Mouse (Mus musculus) neural tube, embryonic 11.5 days (tissue): ENCODE measurements around the gene Pde6c. TPM values are rescaled to one million over a fixed set of nuclear protein-coding genes. Genes with fewer than 3 reads are reported as not detected.

Source experiments
- ATAC-seq: fragments of 200-750 bp; cut with Nextera tagmentation; 2 replicates; pipeline ENCODE4 v1.8.0; 2017; ENCODE audit warnings: moderate number of reproducible peaks, mild to moderate bottlenecking, moderate TSS enrichment, moderate library complexity; ENCODE audit not compliant: insufficient read depth, low FRiP score, low TSS enrichment
- DNase-seq: peaks from one replicate; pipeline ENCODE4 v3.0.0-alpha.2; 2015; ENCODE audit warnings: low spot score
- H3K27ac ChIP-seq: fragments of 300-500 bp; sonication (generic); 2 replicates; pipeline ENCODE4 v1.5.1; 2014; ENCODE audit warnings: low read depth, mild to moderate bottlenecking, low read length
- H3K27me3 ChIP-seq: fragments of 300-500 bp; sonication (generic); 2 replicates; pipeline ENCODE4 v1.6.1; 2014; ENCODE audit warnings: mild to moderate bottlenecking, low read length, mixed read lengths; ENCODE audit not compliant: control insufficient read depth, insufficient read depth
- H3K36me3 ChIP-seq: fragments of 300-500 bp; sonication (generic); 2 replicates; pipeline ENCODE4 v1.6.1; 2014; ENCODE audit warnings: mild to moderate bottlenecking, low read length, moderate library complexity, mixed read lengths; ENCODE audit not compliant: control insufficient read depth, insufficient read depth
- H3K4me1 ChIP-seq: fragments of 300-500 bp; sonication (generic); 2 replicates; pipeline ENCODE4 v1.6.1; 2014; ENCODE audit warnings: low read length, mixed read lengths; ENCODE audit not compliant: control insufficient read depth, insufficient read depth
- H3K4me2 ChIP-seq: fragments of 300-500 bp; sonication (generic); 2 replicates; pipeline ENCODE4 v1.6.1; 2014; ENCODE audit warnings: low read depth, mild to moderate bottlenecking, moderate library complexity
- H3K4me3 ChIP-seq: fragments of 300-500 bp; sonication (generic); 2 replicates; pipeline ENCODE4 v1.5.1; 2014; ENCODE audit warnings: low read depth, low read length
- H3K9ac ChIP-seq: fragments of 300-500 bp; sonication (generic); 2 replicates; pipeline ENCODE4 v1.6.1; 2014; ENCODE audit warnings: mild to moderate bottlenecking, low read length
- H3K9me3 ChIP-seq: fragments of 300-500 bp; sonication (generic); 2 replicates; pipeline ENCODE4 v1.6.1; 2016; ENCODE audit warnings: low read length; ENCODE audit not compliant: control insufficient read depth
- WGBS: fragments of 180-500 bp; shearing (Covaris S2); extraction: QIAGEN DNeasy Blood & Tissue Kit; methylation state at CpG from one replicate; pipeline ENCODE4 v1.1.7; 2014; 5-methylcytosine and 5-hydroxymethylcytosine counted together
- polyA plus RNA-seq: library from polyadenylated mRNA; unstranded; fragments of >200 nt; fragmentation: Nextera tagmentation; extraction: Ambion mirVana; gene quantifications from 2 replicates; pipeline ENCODE4 v1.2.1, GENCODE M21; 2014

The Pde6c gene
- polyA plus RNA-seq, 1 experiment from 2014 or later, result not detected

DNA sequence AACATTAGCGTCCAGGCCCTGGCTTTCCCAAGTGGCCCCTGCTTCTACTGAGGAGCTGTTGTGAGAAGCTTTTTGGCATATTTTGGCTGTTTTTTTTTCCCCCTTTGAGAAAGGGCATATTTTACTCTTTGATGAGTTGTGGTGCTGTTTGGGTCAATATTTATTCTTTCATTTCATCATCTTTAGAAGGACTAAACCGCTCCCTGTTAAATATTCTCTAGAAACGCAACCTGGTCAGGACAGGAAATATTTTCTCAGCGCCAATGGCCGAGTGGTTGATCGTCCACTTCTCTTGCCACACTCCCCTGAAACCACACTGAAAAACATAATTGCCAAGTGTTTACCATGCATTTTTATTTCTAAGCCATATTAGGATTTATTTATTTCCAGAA is 7.4 kb upstream of the Pde6c start, which contains the start of gene Rbp4:
Gene Rbp4, minus strand, starts transcription at position 63 of the 392 bp plus-strand sequence.
- Histone ChIP-seq H3K4me3 (peak within 1 kb of the TSS; percentile 60), H3K9me3 (no peaks in the 10 kb centered on the region), H3K36me3 (no peaks in the 10 kb centered on the region), H3K27ac (no peak within 1 kb of the TSS), H3K27me3 (peaks cover 10% of the 10 kb centered on the region; the same call in 1 of the 2 replicates), H3K4me2 (peak within 1 kb of the TSS; percentile 84), H3K9ac (peak within 1 kb of the TSS; percentile 49), H3K4me1 (no peaks in the 10 kb centered on the region)
- WGBS, result 68% methylated on average over 6 of the region's 6 CpGs
- DNase-seq, result no peak
- ATAC-seq, result no peak

DNA sequence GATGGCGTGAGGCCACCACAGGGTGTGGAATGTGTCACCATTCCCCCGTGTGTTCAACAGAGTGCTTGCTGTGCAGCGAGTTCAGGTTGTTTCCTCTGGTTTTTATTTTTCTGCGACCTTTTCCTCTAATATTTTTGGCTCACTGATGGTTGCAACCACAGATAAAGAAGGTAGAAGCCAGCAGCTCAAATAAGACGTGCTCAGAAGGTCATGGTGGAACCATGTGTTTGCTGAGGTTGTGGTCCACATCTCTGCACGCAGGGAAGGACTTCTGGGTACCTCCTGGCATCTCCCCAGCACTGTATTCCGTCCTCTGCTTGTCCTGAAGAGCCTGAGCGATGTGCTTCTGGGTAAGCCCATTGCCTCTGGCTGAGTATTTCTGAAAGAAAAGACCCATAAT is 5.9 kb upstream of the Pde6c start:
- no peak for DNase-seq
- Histone ChIP-seq H3K9me3 (no peaks in the 10 kb centered on the region), H3K4me1 (no peaks in the 10 kb centered on the region), H3K36me3 (no peaks in the 10 kb centered on the region), H3K27me3 (peaks cover 10% of the 10 kb centered on the region; the same call in 1 of the 2 replicates), H3K27ac (no peak overlapping the region), H3K4me3 (no peak overlapping the region), H3K4me2 (no peak overlapping the region), H3K9ac (no peak overlapping the region)
- WGBS, result 71% methylated on average over 8 of the region's 8 CpGs
- ATAC-seq, result no peak

DNA sequence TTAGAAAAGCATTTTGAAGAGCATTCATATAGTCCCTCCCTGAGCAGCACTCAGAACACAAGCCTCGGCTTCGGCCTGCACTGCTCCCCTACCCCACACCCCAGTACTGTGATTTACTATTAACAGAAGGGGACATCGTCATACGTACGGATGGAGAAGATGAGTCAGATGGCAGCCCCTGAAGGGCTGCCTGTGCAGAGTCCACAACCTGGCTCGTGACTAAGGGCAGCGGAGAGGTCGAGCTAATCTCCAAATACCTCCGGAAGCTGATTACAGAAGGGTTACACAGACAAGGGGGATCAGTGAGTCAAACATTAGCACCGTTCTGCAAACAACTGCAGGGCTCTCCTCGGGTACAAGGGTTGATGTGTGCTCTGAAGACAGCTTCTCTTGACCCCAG is 1.4 kb downstream of the Pde6c start:
- DNase-seq (no peak), ATAC-seq (no peak)
- WGBS, result 84% methylated on average over 11 of the region's 11 CpGs
- Histone ChIP-seq H3K9ac (no peak overlapping the region), H3K36me3 (no peaks in the 10 kb centered on the region), H3K9me3 (no peaks in the 10 kb centered on the region), H3K27ac (no peak overlapping the region), H3K27me3 (no peaks in the 10 kb centered on the region), H3K4me1 (no peaks in the 10 kb centered on the region), H3K4me2 (no peak overlapping the region), H3K4me3 (no peak overlapping the region)

DNA sequence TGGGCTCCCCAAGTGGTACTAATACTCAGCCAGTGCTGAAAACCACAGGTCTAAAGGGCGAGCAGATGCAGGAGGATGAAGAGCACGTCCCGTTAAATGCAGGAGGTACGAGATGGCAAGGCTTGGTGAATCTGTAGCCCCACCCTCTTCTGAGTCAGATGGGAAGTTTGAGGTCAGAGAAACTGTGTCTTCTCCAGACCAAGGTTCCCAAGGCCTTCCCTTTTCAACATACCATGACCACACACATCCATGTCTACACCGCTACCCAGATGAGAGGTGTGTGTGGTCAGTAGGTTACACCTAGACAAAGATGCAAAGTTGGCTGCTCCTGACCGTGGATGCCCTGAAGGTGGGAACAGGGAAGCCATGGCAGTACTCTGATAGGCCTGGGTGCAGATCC is 2.2 kb downstream of the Pde6c start:
- ATAC-seq (no peak), DNase-seq (no peak)
- H3K27ac ChIP-seq, result no peak overlapping the region
- no peaks in the 10 kb centered on the region for H3K4me1 ChIP-seq
- 88% methylated on average over 6 of the region's 6 CpGs for WGBS
- no peak overlapping the region for H3K4me2 ChIP-seq
- H3K27me3 ChIP-seq, result no peaks in the 10 kb centered on the region
- H3K36me3 ChIP-seq, result no peaks in the 10 kb centered on the region
- H3K9me3 ChIP-seq, result no peaks in the 10 kb centered on the region
- H3K4me3 ChIP-seq, result no peak overlapping the region
- H3K9ac ChIP-seq, result no peak overlapping the region

DNA sequence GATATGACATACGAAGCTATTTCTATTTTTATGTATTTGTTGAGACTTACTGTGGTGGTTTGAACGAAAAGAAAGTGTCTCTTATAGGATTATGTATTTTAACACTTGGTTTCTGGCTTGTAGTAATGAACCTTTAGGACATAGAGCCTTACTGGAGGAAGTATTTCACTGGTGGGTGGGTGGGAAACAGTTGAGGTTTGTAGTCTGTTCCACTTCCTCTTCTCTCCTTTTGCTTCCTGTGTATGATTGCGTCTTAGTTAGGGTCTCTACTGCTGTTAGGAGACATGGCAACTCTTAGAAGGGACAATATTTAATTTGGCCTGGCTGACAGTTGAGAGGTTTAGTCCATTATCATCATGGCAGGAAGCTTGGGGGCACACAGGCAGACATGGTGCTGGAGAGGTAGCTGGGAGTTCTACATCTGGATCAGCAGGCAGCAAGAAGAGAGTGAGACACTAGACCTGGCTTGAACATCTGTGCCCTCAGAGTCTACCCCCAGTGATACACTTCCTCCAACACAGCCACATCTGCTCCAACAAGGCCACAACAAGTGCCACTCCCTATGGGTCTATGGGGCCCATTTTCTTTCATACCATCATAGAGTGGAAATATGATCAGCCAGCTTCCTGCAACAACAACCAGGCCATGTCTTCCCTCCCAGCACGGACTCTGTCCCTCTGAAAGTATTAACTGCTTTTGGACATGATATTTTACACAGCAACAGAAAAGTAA is 11.1 kb downstream of the Pde6c start:
- H3K9ac ChIP-seq, result no peak overlapping the region
- no peak overlapping the region for H3K4me2 ChIP-seq
- no peak overlapping the region for H3K27ac ChIP-seq
- 77% methylated on average over 4 of the region's 4 CpGs for WGBS
- no peaks in the 10 kb centered on the region for H3K36me3 ChIP-seq
- no peak overlapping the region for H3K4me3 ChIP-seq
- no peaks in the 10 kb centered on the region for H3K9me3 ChIP-seq
- ATAC-seq (no peak), DNase-seq (no peak)
- H3K4me1 ChIP-seq, result no peaks in the 10 kb centered on the region
- H3K27me3 ChIP-seq, result no peaks in the 10 kb centered on the region

DNA sequence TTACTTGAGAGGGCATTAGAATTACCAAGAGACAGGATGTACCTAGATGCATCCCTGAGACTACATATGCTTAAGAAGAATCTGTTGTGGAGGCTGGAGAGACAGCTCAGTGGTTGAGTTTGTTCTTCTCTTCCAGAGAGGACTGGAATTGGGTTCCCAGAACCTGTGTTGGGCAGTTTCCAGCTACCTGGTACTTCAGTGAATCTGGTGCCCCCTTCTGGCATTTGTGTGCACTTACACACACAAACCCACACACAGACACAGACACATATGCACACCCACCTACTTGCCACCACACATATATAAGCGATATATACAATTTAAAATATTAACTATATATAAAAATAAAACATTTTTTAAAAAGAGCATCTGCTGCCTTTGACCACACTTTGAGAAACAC is 23.7 kb downstream of the Pde6c start:
- ATAC-seq, result no peak
- 93% methylated on average over 1 of the region's 1 CpGs for WGBS

DNA sequence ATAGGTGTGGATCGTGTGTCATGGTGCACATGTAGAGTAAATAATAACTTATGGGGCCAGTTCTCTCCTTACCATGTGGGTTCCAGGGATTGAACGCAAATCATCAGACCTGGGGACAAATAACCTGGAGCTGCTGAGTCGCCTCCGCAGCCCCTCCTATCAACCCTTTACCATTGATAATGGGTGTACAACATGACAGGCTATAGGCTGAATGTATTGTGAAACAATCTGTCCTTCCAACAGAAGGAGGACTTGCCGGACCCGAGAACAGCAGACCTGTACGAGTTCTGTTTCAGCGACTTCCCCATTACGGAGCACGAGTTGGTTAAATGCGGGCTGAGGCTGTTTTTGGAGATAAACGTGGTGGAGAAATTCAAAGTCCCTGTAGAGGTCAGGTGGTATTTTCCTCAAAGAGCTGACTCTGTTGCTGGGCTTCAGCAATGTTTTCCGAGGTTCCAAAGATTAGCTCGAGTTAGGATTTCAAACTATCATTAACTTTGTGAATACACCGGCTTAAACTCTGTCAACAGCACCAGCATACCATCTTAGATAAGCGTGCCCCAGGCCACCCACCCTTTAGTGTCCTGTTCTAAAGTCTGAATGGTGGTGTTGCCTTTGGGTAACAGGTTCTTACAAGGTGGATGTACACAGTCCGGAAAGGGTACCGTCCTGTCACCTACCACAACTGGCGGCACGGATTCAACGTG is 29.2 kb downstream of the Pde6c start:
- WGBS, result 94% methylated on average over 21 of the region's 21 CpGs
- DNase-seq, result no peak
- Histone ChIP-seq H3K9me3 (no peaks in the 10 kb centered on the region), H3K4me3 (no peak overlapping the region), H3K27me3 (no peaks in the 10 kb centered on the region), H3K9ac (no peak overlapping the region), H3K4me2 (no peak overlapping the region), H3K4me1 (no peaks in the 10 kb centered on the region), H3K27ac (no peak overlapping the region), H3K36me3 (no peaks in the 10 kb centered on the region)
- ATAC-seq, result no peak

More for the DNA sequence above, 23.7 kb downstream of the Pde6c start:
- no peaks in the 10 kb centered on the region for H3K36me3 ChIP-seq
- no peak for DNase-seq
- no peaks in the 10 kb centered on the region for H3K27me3 ChIP-seq
- H3K9ac ChIP-seq, result no peak overlapping the region
- no peak overlapping the region for H3K27ac ChIP-seq
- H3K9me3 ChIP-seq, result no peaks in the 10 kb centered on the region
- no peaks in the 10 kb centered on the region for H3K4me1 ChIP-seq
- no peak overlapping the region for H3K4me2 ChIP-seq
- no peak overlapping the region for H3K4me3 ChIP-seq

DNA sequence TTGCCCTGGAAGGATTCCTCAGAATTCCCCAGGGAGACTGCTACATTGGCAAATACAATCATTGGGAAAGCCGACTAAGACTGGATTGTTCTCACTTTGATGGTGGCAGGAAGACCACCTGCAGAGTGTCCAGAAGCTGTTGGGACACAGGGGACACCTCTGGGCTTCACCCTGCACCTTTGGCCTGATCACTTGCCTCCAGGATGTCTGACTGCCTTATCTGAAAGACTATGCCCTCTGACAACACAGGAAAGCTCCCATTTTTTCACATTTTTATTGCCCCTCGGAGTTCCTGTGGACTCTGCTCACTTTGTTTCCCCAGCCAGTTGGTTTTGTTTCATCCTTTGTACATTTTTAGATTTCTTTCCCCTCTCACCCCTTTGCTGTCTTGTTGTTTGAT is 32.1 kb downstream of the Pde6c start:
- H3K9me3 ChIP-seq, result no peaks in the 10 kb centered on the region
- DNase-seq, result no peak
- no peak overlapping the region for H3K4me3 ChIP-seq
- no peak overlapping the region for H3K4me2 ChIP-seq
- H3K27ac ChIP-seq, result no peak overlapping the region
- no peaks in the 10 kb centered on the region for H3K36me3 ChIP-seq
- H3K4me1 ChIP-seq, result no peaks in the 10 kb centered on the region
- ATAC-seq, result no peak
- H3K9ac ChIP-seq, result no peak overlapping the region
- H3K27me3 ChIP-seq, result no peaks in the 10 kb centered on the region
- 56% methylated on average over 2 of the region's 2 CpGs for WGBS

DNA sequence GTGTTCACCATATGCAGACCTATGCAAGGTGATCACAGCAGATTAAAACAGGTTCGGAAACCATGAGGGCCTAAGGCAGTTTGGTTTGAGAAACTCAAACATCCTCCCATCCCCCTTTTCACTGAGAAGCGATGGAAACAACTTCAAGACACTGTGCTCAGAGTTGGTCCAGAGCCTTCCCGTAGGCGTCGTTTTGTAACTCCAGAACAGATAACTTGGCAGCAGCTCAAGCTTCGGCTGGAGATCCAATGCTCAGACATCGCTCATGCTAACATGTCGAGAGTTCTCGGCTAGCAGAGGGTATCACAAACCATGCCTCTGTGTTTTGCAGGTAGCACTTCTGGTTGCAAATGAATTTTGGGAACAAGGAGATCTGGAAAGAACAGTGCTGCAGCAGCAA is 47.1 kb downstream of the Pde6c start:
- Histone ChIP-seq H3K4me3 (no peak overlapping the region), H3K9me3 (no peaks in the 10 kb centered on the region), H3K4me2 (no peak overlapping the region), H3K36me3 (no peaks in the 10 kb centered on the region), H3K9ac (no peak overlapping the region), H3K27ac (no peak overlapping the region), H3K27me3 (no peaks in the 10 kb centered on the region), H3K4me1 (no peaks in the 10 kb centered on the region)
- DNase-seq, result no peak
- no peak for ATAC-seq
- 91% methylated on average over 9 of the region's 9 CpGs for WGBS
